Mouse (Mus musculus): Measurements from ENCODE around the gene Cabcoco1.

The Cabcoco1 gene

DNA sequence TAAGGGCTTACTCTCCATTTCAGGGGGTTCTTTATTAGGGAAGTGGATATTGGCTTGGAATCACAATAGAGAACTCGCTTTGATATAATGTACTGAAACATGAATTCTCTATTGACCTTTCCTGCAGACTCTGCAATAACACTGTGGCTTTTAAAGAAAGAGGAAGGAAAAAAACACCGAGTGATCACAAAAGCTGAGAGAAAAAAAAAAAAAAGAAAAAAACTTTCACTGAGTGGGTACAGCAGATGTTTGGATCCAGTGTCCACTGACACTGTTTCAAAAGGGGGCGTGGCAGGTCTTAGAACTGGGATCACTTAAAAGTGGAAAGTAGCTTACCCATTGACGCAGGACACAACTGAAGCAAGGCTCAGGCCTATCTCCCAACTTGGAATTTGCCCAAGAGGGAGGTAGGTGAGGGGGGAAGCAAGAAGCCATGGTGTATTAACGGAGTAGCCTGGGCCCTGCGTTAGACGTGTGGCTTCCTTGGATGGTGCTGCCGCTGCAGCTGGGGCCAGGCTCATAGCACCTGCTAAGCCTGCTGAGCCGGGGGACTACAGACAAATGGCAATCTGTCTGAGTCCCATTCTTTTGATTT lies 107.6 kb downstream of the Cabcoco1 start:
- DNase-seq: no peak

DNA sequence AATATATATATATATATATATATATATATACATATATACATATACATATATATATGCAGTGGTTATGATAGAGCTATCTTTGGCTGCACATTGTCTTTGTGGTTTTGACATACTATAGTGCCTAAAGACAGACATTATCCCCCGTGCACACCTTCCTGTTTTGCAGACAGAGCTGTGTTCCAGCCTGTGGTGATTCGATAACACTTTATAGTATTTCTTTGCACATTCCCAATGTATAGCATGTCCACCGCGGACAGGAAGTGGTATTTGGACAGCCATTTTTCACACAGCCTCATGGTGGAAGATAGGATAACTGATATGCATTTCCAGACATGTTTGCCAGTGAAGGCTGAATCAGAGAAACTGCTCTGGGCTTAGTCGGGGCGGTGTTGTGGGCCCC lies 110.3 kb downstream of the Cabcoco1 start:
- DNase-seq: no peak

DNA sequence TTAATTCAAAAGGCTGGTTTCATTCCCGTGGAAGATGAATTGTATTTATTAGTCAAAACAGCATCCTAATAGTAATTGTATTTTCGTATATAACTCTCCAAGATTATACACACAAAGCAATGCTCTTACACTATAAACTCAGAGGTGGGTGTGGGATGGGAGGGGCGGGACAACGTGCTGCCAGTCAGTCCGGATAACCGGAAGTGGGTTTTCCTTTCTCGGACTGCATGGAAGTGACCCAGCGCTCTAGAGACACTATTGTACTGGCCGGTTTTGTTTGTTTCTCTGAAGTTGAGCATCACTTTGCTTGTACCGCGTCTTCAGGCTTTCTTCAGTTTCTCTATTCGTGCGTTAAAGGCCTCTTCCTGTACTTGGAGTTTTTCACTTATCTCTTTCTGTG lies 110.8 kb downstream of the Cabcoco1 start:
- DNase-seq: no peak

DNA sequence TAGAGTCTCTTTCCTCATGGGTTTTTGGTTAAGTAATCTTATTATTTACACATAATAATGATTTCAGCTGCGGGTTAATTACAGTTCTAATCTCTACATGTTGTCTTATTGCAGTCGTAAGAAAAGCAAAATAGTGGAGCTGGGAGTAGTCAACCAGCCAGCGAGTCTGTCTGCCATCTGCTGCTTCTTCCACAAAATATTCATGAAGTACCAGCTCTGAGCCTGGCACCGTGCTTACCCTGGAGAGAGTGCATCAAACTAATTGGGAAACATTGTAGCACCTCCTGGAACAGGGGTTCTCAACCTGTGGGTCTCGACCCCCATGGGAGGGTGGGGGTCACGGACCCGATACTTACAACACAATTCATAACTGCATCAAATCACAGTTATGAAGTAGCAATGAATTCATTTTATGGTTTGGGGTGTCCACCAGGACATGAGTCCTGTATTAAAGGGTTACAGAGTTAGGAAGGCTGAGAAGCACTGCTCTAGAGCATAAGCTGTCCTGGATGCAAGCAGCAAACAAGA lies 121.2 kb downstream of the Cabcoco1 start:
- no peak for DNase-seq

DNA sequence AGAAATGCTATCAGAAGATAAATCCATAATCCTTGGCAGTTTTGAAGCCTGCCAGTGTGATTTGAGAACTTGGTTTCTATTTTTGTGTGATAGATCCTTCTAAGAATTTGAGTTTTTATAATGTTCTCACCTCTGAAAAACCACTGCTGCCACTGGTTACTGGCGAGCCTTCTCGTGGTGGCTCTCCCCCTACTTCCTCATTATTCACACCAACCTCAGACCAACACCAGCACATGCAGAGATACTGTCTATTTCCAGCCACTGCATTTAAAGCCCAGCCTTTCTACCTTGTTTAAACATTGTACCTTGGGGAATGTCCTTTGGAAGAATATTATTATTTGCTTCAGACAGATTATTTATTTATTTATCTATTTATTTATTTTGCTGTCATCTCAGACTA lies 121.8 kb downstream of the Cabcoco1 start:
- DNase-seq: no peak

DNA sequence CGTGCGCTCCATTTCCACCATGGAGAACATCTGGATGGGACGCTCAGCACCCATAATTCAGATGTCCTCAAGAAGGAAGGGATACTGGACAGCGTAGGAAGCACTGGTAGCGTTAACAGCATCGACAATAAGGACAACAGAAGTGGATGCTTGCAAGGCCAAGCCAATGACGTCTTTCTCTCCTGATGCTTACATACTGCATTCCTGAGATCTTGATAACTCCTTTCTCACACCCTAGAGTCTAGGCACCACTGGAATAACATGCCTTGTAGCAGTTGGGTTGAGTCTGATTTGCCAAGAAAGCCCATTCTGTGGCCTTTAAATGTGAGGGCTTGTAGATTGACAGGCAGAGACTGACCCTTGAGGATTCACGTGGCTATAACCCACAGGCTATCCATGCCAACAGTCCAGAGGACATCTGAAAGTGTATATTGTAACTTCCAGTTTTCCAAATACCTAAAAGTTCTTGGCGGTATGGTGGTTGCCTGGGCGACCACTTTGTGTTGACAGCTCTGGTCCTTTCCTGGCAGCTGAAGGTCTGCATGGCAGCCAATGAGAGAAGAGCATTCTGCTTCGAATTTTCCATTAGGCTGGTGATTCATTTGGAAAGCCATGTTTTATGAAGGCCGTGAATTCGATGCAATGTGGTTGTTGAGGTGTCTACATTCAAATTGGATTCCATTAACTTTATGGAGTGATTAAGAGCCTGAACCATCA lies 124.5 kb downstream of the Cabcoco1 start:
- DNase-seq: no peak

DNA sequence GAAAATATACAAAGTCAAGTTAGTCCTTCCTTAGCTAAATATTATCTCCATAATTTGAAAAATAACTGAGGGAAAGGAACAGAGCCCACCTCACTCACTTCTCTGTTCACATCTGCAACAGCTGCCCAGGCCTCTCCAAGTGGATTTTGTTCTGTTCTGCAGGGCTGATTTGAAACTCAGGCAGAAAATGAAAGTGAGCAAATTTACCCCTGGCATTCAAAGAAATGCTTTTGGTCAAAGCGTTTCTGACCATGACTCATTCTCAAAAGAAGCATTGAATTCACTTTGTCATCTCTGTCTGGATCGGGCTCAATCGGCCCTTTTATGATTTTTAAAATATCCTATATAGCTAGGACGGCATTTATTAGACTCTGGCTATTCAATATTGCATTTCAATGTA lies 135.8 kb downstream of the Cabcoco1 start:
- DNase-seq: no peak

DNA sequence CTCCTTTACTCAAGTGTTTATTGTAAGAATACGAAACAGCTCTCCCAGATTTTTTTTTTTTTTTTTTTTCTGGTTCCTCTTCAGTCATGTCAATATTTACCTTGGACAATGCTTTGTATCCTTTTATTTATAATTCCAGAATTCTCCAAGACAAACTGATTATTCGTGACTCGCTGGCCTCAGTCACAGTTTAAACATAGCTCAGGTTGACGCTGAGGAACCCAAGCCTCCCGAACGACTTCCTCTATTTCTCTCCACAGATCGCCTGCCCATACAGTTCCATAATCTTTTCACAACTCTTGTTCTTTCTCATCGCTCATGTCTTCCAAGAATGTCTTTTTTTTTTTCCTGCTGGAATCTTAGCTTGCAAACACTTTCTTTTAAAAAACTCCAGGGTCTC lies 144.9 kb downstream of the Cabcoco1 start:
- DNase-seq: no peak

DNA sequence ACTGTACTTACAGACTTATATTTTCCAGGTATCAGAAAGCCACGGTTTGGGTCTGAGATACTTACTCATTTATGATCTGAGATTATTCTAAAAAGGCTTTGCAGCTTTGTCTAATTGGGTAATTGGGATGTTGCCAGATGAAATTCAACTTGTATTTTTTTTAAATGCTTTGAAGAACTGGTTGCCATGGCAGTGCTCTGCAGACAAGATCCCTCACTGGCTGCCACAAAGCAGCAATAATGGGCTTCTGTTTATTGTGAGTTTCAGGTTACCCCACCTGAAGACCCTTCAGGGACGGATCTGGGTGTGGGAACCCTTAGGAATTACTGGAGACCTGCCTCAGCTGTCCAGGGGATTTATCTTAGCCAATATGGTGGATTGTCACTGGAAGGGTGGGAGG lies 145.6 kb downstream of the Cabcoco1 start:
- no peak for DNase-seq

DNA sequence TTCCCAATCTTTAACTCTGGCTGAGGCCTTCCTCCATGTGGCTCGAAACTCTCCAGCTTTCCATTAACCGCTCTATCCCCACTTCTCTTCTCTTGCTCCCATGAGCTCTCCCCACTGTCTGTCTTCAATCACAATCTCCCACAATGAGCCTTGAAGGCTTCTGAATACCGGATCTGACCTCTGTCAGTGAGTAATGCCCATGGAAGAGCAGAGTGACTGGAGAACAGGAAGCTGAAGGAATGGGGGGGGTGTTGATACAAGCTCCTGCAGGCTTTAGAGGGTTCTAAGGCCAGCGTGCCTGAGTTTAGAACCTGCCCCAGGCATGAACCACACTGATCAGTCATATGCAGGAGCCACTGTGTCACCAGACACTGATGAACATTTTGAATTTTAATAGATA lies 150.1 kb downstream of the Cabcoco1 start:
- no peak for DNase-seq

DNA sequence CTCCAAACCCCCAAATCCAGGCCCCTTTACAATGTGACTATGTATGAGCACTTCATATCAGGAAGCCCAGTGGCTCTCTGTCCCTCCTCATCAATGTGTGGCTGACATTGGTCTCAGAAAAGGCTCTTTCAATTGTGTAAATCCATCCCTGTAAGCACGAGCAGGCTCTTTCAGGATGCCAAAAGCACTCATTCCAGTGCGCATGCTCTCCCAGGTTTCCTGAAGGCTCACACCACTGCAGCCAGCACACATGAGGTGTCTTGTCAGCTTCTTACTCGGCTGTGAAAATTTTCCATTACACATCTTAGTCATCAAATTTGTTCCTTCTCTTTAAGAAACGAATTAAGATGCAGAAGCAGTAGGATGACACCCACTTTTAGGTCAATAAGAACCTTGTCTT lies 152.9 kb downstream of the Cabcoco1 start:
- DNase-seq: no peak

DNA sequence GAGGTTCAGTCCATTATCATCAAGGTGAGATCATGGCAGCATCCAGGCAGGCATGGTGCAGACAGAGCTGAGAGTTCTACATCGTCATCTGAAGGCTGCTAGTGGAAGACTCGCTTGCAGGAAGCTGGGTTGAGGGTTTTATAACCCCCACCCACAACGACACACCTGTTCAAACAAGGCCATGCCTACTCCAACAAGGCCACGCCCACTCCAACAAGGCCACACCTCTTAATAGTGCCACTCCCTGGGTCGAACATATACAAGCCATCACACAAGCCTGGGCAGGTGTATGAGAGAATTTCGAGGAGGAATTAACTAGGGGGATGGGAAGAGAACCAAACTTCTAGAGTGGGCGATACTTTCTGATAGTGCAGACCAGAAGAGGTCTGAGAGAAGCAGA lies 153.6 kb downstream of the Cabcoco1 start:
- no peak for DNase-seq
